Mouse (Mus musculus): ENCODE measurements around the gene Iqgap2. TPM values are rescaled to one million over a fixed set of nuclear protein-coding genes. Genes with fewer than 3 reads are reported as not detected.

The Iqgap2 gene
- total RNA-seq, 4 experiments from 2014 or later: 141 to 294 (median 213) TPM

GRCm38 (mm10) chr13:95651870-95652668, 239.7 kb downstream of the Iqgap2 start:
- DNase-seq: no peak

GRCm38 (mm10) chr13:95649941-95650340, 241.8 kb downstream of the Iqgap2 start:
- no peak for DNase-seq

- no peak for DNase-seq
Measured at GRCm38 (mm10) chr13:95647248-95647647, 244.5 kb downstream of the Iqgap2 start.

- no peak for DNase-seq
Measured at GRCm38 (mm10) chr13:95646687-95647111, 245.0 kb downstream of the Iqgap2 start.

GRCm38 (mm10) chr13:95643740-95644139, 248.0 kb downstream of the Iqgap2 start:
- no peak for DNase-seq

- DNase-seq: no peak
Measured at GRCm38 (mm10) chr13:95641061-95641986, 250.4 kb downstream of the Iqgap2 start.

GRCm38 (mm10) chr13:95640408-95640807, 251.3 kb downstream of the Iqgap2 start:
- DNase-seq: peak; percentile 49

- DNase-seq: no peak
Measured at GRCm38 (mm10) chr13:95639336-95640116, 252.2 kb downstream of the Iqgap2 start.

- DNase-seq: peak; percentile 47
Measured at GRCm38 (mm10) chr13:95638894-95639293, 252.8 kb downstream of the Iqgap2 start.

- no peak for DNase-seq
Measured at GRCm38 (mm10) chr13:95637737-95638136, 254.0 kb downstream of the Iqgap2 start.

- DNase-seq: no peak
Measured at GRCm38 (mm10) chr13:95635301-95635700, 256.4 kb downstream of the Iqgap2 start.

GRCm38 (mm10) chr13:95634451-95634850, 257.3 kb downstream of the Iqgap2 start:
- DNase-seq: no peak

GRCm38 (mm10) chr13:95633384-95633783, 258.3 kb downstream of the Iqgap2 start:
- no peak for DNase-seq

- no peak for DNase-seq
Measured at GRCm38 (mm10) chr13:95632144-95632543, 259.6 kb downstream of the Iqgap2 start.

GRCm38 (mm10) chr13:95630747-95631146, 261.0 kb downstream of the Iqgap2 start:
- DNase-seq: no peak

GRCm38 (mm10) chr13:95629751-95630150, 262.0 kb downstream of the Iqgap2 start:
- no peak for DNase-seq

- DNase-seq: no peak
Measured at GRCm38 (mm10) chr13:95626696-95627095, 265.0 kb downstream of the Iqgap2 start.

GRCm38 (mm10) chr13:95623042-95623441, 268.7 kb downstream of the Iqgap2 start:
- DNase-seq: no peak

- no peak for DNase-seq
Measured at GRCm38 (mm10) chr13:95621563-95621962, 270.2 kb downstream of the Iqgap2 start.

GRCm38 (mm10) chr13:95618859-95619258, 272.9 kb downstream of the Iqgap2 start:
- no peak for DNase-seq

GRCm38 (mm10) chr13:95618309-95618712, 273.4 kb downstream of the Iqgap2 start, which contains the start of gene F2r:
TSS of gene F2r (minus strand) at chr13:95618487.
- peak; percentile 85 for DNase-seq

- no peak for DNase-seq
Measured at GRCm38 (mm10) chr13:95617671-95618171, 274.0 kb downstream of the Iqgap2 start.
